Mouse (Mus musculus) hindbrain, embryonic 13.5 days (tissue): ENCODE results near the gene E2f2. TPM values are rescaled to one million over a fixed set of nuclear protein-coding genes. Genes with fewer than 3 reads are reported as not detected.

ENCODE experiments used
- ATAC-seq: fragments of 200-750 bp; cut with Nextera tagmentation; 2 replicates; pipeline ENCODE4 v1.8.0; 2017; ENCODE audit warnings: moderate TSS enrichment; ENCODE audit not compliant: low FRiP score
- H3K27ac ChIP-seq: fragments of 300-500 bp; sonication (generic); 2 replicates; pipeline ENCODE4 v1.5.1; 2015; ENCODE audit warnings: inconsistent platforms, mild to moderate bottlenecking, moderate library complexity
- H3K27me3 ChIP-seq: fragments of 300-500 bp; sonication (generic); 2 replicates; pipeline ENCODE4 v1.6.1; 2015; ENCODE audit warnings: mild to moderate bottlenecking, inconsistent platforms
- H3K36me3 ChIP-seq: fragments of 300-500 bp; sonication (generic); 2 replicates; pipeline ENCODE4 v1.6.1; 2015; ENCODE audit warnings: mild to moderate bottlenecking, inconsistent platforms
- H3K4me1 ChIP-seq: fragments of 300-500 bp; sonication (generic); replicated peaks from 2 replicates; pipeline ENCODE4 v1.6.1; 2015; ENCODE audit warnings: inconsistent platforms
- H3K4me2 ChIP-seq: fragments of 300-500 bp; sonication (generic); 2 replicates; pipeline ENCODE4 v1.6.1; 2015; ENCODE audit warnings: inconsistent platforms, mild to moderate bottlenecking, moderate library complexity
- H3K4me3 ChIP-seq: fragments of 300-500 bp; sonication (generic); 2 replicates; pipeline ENCODE4 v1.5.1; 2015; ENCODE audit warnings: mild to moderate bottlenecking, inconsistent platforms
- H3K9ac ChIP-seq: fragments of 300-500 bp; sonication (generic); 2 replicates; pipeline ENCODE4 v1.6.1; 2015; ENCODE audit warnings: mild to moderate bottlenecking, inconsistent platforms
- H3K9me3 ChIP-seq: fragments of 300-500 bp; sonication (generic); 2 replicates; pipeline ENCODE4 v1.6.1; 2016; ENCODE audit warnings: inconsistent platforms
- WGBS: fragments of 180-500 bp; shearing (Covaris S2); methylation state at CpG from one replicate; pipeline ENCODE4 v1.1.7; 2015; 5-methylcytosine and 5-hydroxymethylcytosine counted together
- polyA plus RNA-seq: library from polyadenylated mRNA; unstranded; fragments of >200 nt; fragmentation: Nextera tagmentation; extraction: Ambion mirVana; gene quantifications from 2 replicates; pipeline ENCODE4 v1.2.1, GENCODE M21; 2015

Gene E2f2
- polyA plus RNA-seq, 1 experiment from 2014 or later, result 2.7 TPM

DNA sequence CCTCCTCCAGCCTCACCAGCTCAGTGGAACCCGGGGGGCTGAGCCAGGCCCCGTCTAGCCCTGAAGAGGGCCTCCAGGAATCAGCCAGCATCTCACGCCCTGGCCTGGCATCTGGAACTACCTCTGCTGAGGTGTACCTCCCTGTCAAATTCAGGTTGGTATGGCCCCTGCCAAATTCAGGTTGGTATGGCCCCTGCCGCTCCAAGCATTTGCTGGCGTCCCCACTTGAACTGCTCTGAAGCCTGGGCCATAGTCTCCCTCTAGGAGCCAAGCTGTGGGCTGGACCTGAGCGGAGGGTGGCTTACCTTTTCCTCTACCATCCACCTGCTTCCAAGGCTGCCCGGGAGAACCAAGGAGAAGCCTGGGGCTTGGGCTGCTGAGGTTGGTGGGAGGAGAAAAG is 70.5 kb downstream of the E2f2 start:
- Histone ChIP-seq H3K27me3 (peaks cover 75% of the 10 kb centered on the region), H3K4me3 (no peak overlapping the region)
- no peak for ATAC-seq

DNA sequence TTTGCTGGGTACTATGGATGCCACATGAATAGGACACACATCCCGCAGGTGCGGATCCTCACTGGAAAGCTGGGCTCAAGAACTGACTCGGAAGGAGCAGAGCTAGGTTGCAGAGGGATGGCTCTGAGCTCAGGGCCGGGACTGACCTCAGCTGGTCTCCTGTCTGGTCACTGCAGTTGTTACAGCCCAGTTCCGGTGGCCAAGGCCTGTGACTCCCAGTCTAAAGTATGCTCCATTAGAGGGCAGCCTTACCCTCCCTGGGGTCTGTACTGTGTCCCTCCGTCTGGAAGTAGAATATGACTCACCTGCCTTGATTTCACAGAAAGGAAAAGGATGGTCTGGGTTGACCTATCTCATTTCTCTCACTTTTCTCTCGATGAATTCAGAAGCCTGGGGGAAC is 72.0 kb downstream of the E2f2 start:
- no peak overlapping the region for H3K4me3 ChIP-seq
- peaks cover 34% of the 10 kb centered on the region for H3K4me1 ChIP-seq
- no peaks in the 10 kb centered on the region for H3K9me3 ChIP-seq
- WGBS, result 70% methylated on average over 7 of the region's 7 CpGs
- no peak overlapping the region for H3K9ac ChIP-seq
- H3K27ac ChIP-seq, result no peak overlapping the region
- no peak for ATAC-seq
- peaks cover 5% of the 10 kb centered on the region; the same call in 1 of the 2 replicates for H3K36me3 ChIP-seq
- H3K4me2 ChIP-seq, result no peak overlapping the region
- H3K27me3 ChIP-seq, result peaks cover 75% of the 10 kb centered on the region

More for the DNA sequence above, 70.5 kb downstream of the E2f2 start:
- H3K36me3 ChIP-seq, result peaks cover 5% of the 10 kb centered on the region; the same call in 1 of the 2 replicates
- no peak overlapping the region for H3K9ac ChIP-seq
- no peaks in the 10 kb centered on the region for H3K9me3 ChIP-seq
- WGBS, result 88% methylated on average over 7 of the region's 7 CpGs
- no peak overlapping the region for H3K27ac ChIP-seq
- H3K4me1 ChIP-seq, result peaks cover 29% of the 10 kb centered on the region
- H3K4me2 ChIP-seq, result no peak overlapping the region

Other genes with a start within 250 kb of the E2f2 start
- 52.9 and 56.5 TPM in 2 replicates for gene Hmgcl, start 225.9 kb upstream of the E2f2 start, polyA plus RNA-seq
- gene Gale, start 208.7 kb upstream of the E2f2 start, polyA plus RNA-seq, result 39.5 and 41.2 TPM in 2 replicates
- gene Lypla2, start 199.8 kb upstream of the E2f2 start, polyA plus RNA-seq, result 209 and 211 TPM in 2 replicates
- gene Pithd1, start 185.1 kb upstream of the E2f2 start, polyA plus RNA-seq, result 54.3 and 58.3 TPM in 2 replicates
- 27.7 and 28.6 TPM in 2 replicates for gene Eloa, start 150.6 kb upstream of the E2f2 start, polyA plus RNA-seq
- 329 and 334 TPM in 2 replicates for gene Rpl11, start 119.0 kb upstream of the E2f2 start, polyA plus RNA-seq
- 234 and 269 TPM in 2 replicates for gene Id3, start 28.9 kb upstream of the E2f2 start, polyA plus RNA-seq
- 5.8 and 6.3 TPM in 2 replicates for gene Asap3, start 34.0 kb downstream of the E2f2 start, polyA plus RNA-seq
- gene Tcea3, start 75.3 kb downstream of the E2f2 start, polyA plus RNA-seq, result 2.2 and 2.4 TPM in 2 replicates
- gene Zfp46, start 112.3 kb downstream of the E2f2 start, polyA plus RNA-seq, result 41.3 and 44.5 TPM in 2 replicates
- gene Hnrnpr, start 138.5 kb downstream of the E2f2 start, polyA plus RNA-seq, result 234 and 252 TPM in 2 replicates